Mouse (Mus musculus): Measurements from ENCODE around the gene Ffar4. TPM values are rescaled to one million over a fixed set of nuclear protein-coding genes. Genes with fewer than 3 reads are reported as not detected.

Gene Ffar4
- polyA plus RNA-seq, 1 experiment, result not detected

DNA sequence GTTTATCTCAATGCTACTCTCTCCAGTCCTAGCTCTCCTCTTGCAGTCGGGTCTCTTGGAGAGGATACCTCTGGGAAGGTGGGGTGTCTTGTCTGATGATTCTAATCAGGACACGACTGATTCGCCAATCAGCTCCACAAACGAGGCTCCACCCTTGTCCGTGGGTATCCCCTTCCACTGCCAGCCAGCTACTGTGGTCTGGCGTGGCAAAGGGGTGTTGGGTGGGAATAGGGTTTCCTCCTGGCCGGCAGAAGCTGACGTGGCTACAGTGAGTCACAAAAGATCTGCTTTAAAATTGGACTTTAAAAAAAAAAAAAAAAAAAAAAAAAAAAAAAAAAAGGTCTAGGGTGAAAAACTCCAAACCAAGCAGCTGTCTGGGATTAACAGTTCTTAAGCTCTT is 14.2 kb downstream of the Ffar4 start:
- H3K4me1 ChIP-seq (ENCODE audit: control insufficient read depth, insufficient read depth, low read length), result no peaks in the 10 kb centered on the region
- TF ChIP-seq CTCF (IDR thresholded peaks at IDR 0.05; ENCODE audit: low read depth, low read length), result no peak
- TF ChIP-seq EP300 (IDR thresholded peaks at IDR 0.05; ENCODE audit: insufficient read depth, low read depth, low read length), result no peak
- no peak for TF ChIP-seq POLR2A (IDR thresholded peaks at IDR 0.05; ENCODE audit: insufficient read depth, low read length)

DNA sequence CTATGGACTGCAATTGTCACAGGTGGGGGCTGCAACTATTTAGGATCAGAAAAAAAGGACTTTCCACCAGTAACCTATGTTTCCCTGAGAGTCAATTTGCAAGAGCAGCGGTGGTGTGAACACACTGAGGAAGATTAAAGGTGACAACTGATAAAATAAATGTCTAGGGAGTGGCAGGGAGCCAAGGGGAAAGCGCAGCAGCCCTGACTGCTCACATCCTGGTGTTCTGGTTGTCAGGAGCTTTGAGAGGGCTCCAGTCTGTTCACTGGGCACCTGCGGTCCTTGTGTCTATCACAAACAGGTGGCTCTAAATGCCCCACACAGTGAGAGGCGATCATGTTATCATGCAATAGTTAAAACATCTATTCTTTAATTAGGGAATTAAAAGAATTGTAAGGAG is 15.7 kb downstream of the Ffar4 start:
- no peaks in the 10 kb centered on the region for H3K9me3 ChIP-seq (replicated peaks; ENCODE audit: control insufficient read depth, insufficient read depth, low read length, poor library complexity, severe bottlenecking)
- H3K9ac ChIP-seq (ENCODE audit: low read depth, poor library complexity, severe bottlenecking), result no peak overlapping the region
- H3K27ac ChIP-seq (ENCODE audit: insufficient read depth, low read length), result no peak overlapping the region
- H3K4me3 ChIP-seq (ENCODE audit: low read depth, low read length), result no peak overlapping the region
- TF ChIP-seq CTCF (IDR thresholded peaks at IDR 0.05; ENCODE audit: low read depth, low read length), result no peak
- no peak for TF ChIP-seq EP300 (IDR thresholded peaks at IDR 0.05; ENCODE audit: insufficient read depth, low read depth, low read length)
- no peak for TF ChIP-seq POLR2A (IDR thresholded peaks at IDR 0.05; ENCODE audit: insufficient read depth, low read length)
- no peaks in the 10 kb centered on the region for H3K27me3 ChIP-seq (ENCODE audit: control insufficient read depth, insufficient read depth, low read length, poor library complexity, severe bottlenecking)
- no peaks in the 10 kb centered on the region for H3K4me1 ChIP-seq (ENCODE audit: control insufficient read depth, insufficient read depth, low read length)
- no peaks in the 10 kb centered on the region for H3K36me3 ChIP-seq (ENCODE audit: control insufficient read depth, insufficient read depth, low read length, poor library complexity, severe bottlenecking)

More for the DNA sequence above, 14.2 kb downstream of the Ffar4 start:
- Histone ChIP-seq H3K27me3 (ENCODE audit: control insufficient read depth, insufficient read depth, low read length, poor library complexity, severe bottlenecking) (no peaks in the 10 kb centered on the region), H3K27ac (ENCODE audit: insufficient read depth, low read length) (no peak overlapping the region), H3K9ac (ENCODE audit: low read depth, poor library complexity, severe bottlenecking) (no peak overlapping the region), H3K36me3 (ENCODE audit: control insufficient read depth, insufficient read depth, low read length, poor library complexity, severe bottlenecking) (no peaks in the 10 kb centered on the region), H3K4me3 (ENCODE audit: low read depth, low read length) (no peak overlapping the region), H3K9me3 (replicated peaks; ENCODE audit: control insufficient read depth, insufficient read depth, low read length, poor library complexity, severe bottlenecking) (no peaks in the 10 kb centered on the region)

DNA sequence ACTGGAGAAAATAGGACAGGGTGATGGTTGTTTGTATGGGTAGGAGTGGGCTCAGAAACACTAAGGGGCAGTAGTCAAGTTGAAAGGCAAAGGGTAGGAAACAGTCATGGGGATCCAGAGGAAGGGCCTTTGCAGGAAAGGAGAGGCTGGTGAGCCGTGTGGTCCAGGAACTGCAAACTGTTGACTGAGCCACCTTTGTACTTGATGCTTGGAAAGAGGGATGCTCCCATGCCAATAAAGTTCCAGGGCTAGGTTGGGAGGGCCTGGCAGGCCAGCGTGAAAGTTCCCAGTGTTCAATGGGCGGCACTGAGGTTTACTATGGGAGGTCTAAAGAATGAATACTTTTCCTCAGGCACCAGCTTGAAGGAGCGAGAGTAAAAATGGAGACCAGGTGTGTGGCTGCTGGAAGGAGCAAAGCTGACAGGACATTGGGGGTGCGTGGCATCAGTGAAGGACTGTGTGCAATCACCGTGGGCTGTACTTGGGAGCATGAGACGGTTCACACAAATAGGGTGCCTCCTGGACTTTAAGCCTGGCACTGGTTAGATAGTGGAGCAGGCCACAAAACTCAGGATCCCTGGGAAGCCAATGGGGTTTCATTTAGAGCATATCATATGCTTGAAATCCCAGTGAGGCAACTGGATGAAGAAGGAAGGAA is 18.1 kb downstream of the Ffar4 start:
- H3K9me3 ChIP-seq (replicated peaks; ENCODE audit: control insufficient read depth, insufficient read depth, low read length, poor library complexity, severe bottlenecking), result no peaks in the 10 kb centered on the region
- no peaks in the 10 kb centered on the region for H3K4me1 ChIP-seq (ENCODE audit: control insufficient read depth, insufficient read depth, low read length)
- no peak overlapping the region for H3K4me3 ChIP-seq (ENCODE audit: low read depth, low read length)
- no peaks in the 10 kb centered on the region for H3K36me3 ChIP-seq (ENCODE audit: control insufficient read depth, insufficient read depth, low read length, poor library complexity, severe bottlenecking)
- H3K9ac ChIP-seq (ENCODE audit: low read depth, poor library complexity, severe bottlenecking), result no peak overlapping the region
- H3K27me3 ChIP-seq (ENCODE audit: control insufficient read depth, insufficient read depth, low read length, poor library complexity, severe bottlenecking), result no peaks in the 10 kb centered on the region; the same call in 1 of the 2 replicates
- no peak overlapping the region for H3K27ac ChIP-seq (ENCODE audit: insufficient read depth, low read length)
- TF ChIP-seq CTCF (IDR thresholded peaks at IDR 0.05; ENCODE audit: low read depth, low read length) (no peak), EP300 (IDR thresholded peaks at IDR 0.05; ENCODE audit: insufficient read depth, low read depth, low read length) (no peak), POLR2A (IDR thresholded peaks at IDR 0.05; ENCODE audit: insufficient read depth, low read length) (no peak)

- Histone ChIP-seq H3K27ac (ENCODE audit: insufficient read depth, low read length) (no peak overlapping the region), H3K27me3 (ENCODE audit: control insufficient read depth, insufficient read depth, low read length, poor library complexity, severe bottlenecking) (no peaks in the 10 kb centered on the region; the same call in 1 of the 2 replicates), H3K9me3 (replicated peaks; ENCODE audit: control insufficient read depth, insufficient read depth, low read length, poor library complexity, severe bottlenecking) (no peaks in the 10 kb centered on the region), H3K4me3 (ENCODE audit: low read depth, low read length) (no peak overlapping the region), H3K36me3 (ENCODE audit: control insufficient read depth, insufficient read depth, low read length, poor library complexity, severe bottlenecking) (no peaks in the 10 kb centered on the region), H3K4me1 (ENCODE audit: control insufficient read depth, insufficient read depth, low read length) (no peaks in the 10 kb centered on the region), H3K9ac (ENCODE audit: low read depth, poor library complexity, severe bottlenecking) (no peak overlapping the region)
- TF ChIP-seq POLR2A (IDR thresholded peaks at IDR 0.05; ENCODE audit: insufficient read depth, low read length), result no peak
- no peak for TF ChIP-seq CTCF (IDR thresholded peaks at IDR 0.05; ENCODE audit: low read depth, low read length)
- no peak for TF ChIP-seq EP300 (IDR thresholded peaks at IDR 0.05; ENCODE audit: insufficient read depth, low read depth, low read length)
Observed at GRCm38 (mm10) chr19:38120123-38120760, 23.4 kb downstream of the Ffar4 start.

GRCm38 (mm10) chr19:38123921-38124320 is 27.1 kb downstream of the Ffar4 start:
- Histone ChIP-seq H3K36me3 (ENCODE audit: control insufficient read depth, insufficient read depth, low read length, poor library complexity, severe bottlenecking) (no peaks in the 10 kb centered on the region), H3K9ac (ENCODE audit: low read depth, poor library complexity, severe bottlenecking) (no peak overlapping the region), H3K27me3 (ENCODE audit: control insufficient read depth, insufficient read depth, low read length, poor library complexity, severe bottlenecking) (no peaks in the 10 kb centered on the region; the same call in 1 of the 2 replicates), H3K4me3 (ENCODE audit: low read depth, low read length) (peak overlapping the region; percentile 85), H3K4me1 (ENCODE audit: control insufficient read depth, insufficient read depth, low read length) (no peaks in the 10 kb centered on the region), H3K9me3 (replicated peaks; ENCODE audit: control insufficient read depth, insufficient read depth, low read length, poor library complexity, severe bottlenecking) (no peaks in the 10 kb centered on the region), H3K27ac (ENCODE audit: insufficient read depth, low read length) (no peak overlapping the region)
- no peak for TF ChIP-seq EP300 (IDR thresholded peaks at IDR 0.05; ENCODE audit: insufficient read depth, low read depth, low read length)
- TF ChIP-seq POLR2A (IDR thresholded peaks at IDR 0.05; ENCODE audit: insufficient read depth, low read length), result no peak
- no peak for TF ChIP-seq CTCF (IDR thresholded peaks at IDR 0.05; ENCODE audit: low read depth, low read length)
